Mouse (Mus musculus) CH12.LX (cell line): ENCODE measurements around the gene Sv2b. TPM values are rescaled to one million over a fixed set of nuclear protein-coding genes. Genes with fewer than 3 reads are reported as not detected.

ENCODE experiments used
- DNase-seq: peaks from one replicate; pipeline ENCODE4 v3.0.0-alpha.2; 2013; ENCODE audit errors: extremely low read depth
- H3K27ac ChIP-seq: 2 replicates; pipeline ENCODE4 v1.5.1; 2012; ENCODE audit warnings: low read depth, mild to moderate bottlenecking, control low read depth, moderate library complexity; ENCODE audit not compliant: insufficient read depth
- H3K27me3 ChIP-seq: replicated peaks from 2 replicates; pipeline ENCODE3; 2012; ENCODE audit warnings: inconsistent platforms
- H3K36me3 ChIP-seq, 2 experiments: replicated peaks in 1 of 2; 2 replicates each; pipeline versions ENCODE3 to v1.6.1; 2012; ENCODE audit warnings: inconsistent platforms in 1 of 2, low read length in 1 of 2, mild to moderate bottlenecking in 1 of 2, mixed read lengths in 1 of 2, moderate library complexity in 1 of 2; ENCODE audit not compliant: control insufficient read depth in 1 of 2, insufficient read depth in 1 of 2
- H3K4me1 ChIP-seq, 2 experiments: 2 replicates each; pipeline ENCODE4 v1.6.1; 2012; ENCODE audit warnings: inconsistent platforms in 1 of 2, moderate library complexity in 1 of 2; ENCODE audit not compliant: insufficient read depth in 2 of 2, control insufficient read depth in 1 of 2
- H3K4me2 ChIP-seq: 2 replicates; pipeline ENCODE4 v1.6.1; 2012; ENCODE audit warnings: low read depth, mild to moderate bottlenecking, control low read depth; ENCODE audit not compliant: poor library complexity, insufficient read depth, severe bottlenecking
- H3K4me3 ChIP-seq, 3 experiments: fragments of 150-350 bp in 1 of 3; sonication (generic) in 1 of 3; replicated peaks in 1 of 3; 2 replicates each; pipeline versions ENCODE3 to v1.5.1; 2011 to 2012; ENCODE audit warnings: low read depth in 2 of 3, low read length in 2 of 3, mild to moderate bottlenecking in 2 of 3, moderate library complexity in 2 of 3, control low read depth in 1 of 3, improper control_type of control experiment in 1 of 3, inconsistent platforms in 1 of 3, mixed read lengths in 1 of 3; ENCODE audit not compliant: poor library complexity in 1 of 3
- H3K79me2 ChIP-seq: replicated peaks from 2 replicates; pipeline ENCODE4 v1.6.1; 2012; ENCODE audit warnings: mild to moderate bottlenecking, moderate library complexity; ENCODE audit not compliant: control insufficient read depth, poor library complexity, insufficient read depth, severe bottlenecking; ENCODE audit errors: extremely low read depth
- H3K9ac ChIP-seq: 2 replicates; pipeline ENCODE4 v1.6.1; 2012; ENCODE audit warnings: low read depth, mild to moderate bottlenecking, control low read depth, moderate library complexity; ENCODE audit not compliant: insufficient read depth
- H3K9me3 ChIP-seq: replicated peaks from 2 replicates; pipeline ENCODE3; 2012; ENCODE audit warnings: low read length, inconsistent platforms, mixed read lengths
- CHD1 ChIP-seq: IDR thresholded peaks from 2 replicates; pipeline ENCODE4 v1.6.1; 2012; ENCODE audit warnings: low read depth, low read length, improper control_type of control experiment, inconsistent platforms
- CHD2 ChIP-seq: IDR thresholded peaks from 2 replicates; pipeline ENCODE4 v1.6.1; 2011; ENCODE audit warnings: low read length, improper control_type of control experiment
- E2F4 ChIP-seq: IDR thresholded peaks from 2 replicates; pipeline ENCODE4 v1.6.1; 2011; ENCODE audit warnings: low read depth, low read length, improper control_type of control experiment; ENCODE audit not compliant: insufficient replicate concordance
- ELF1 ChIP-seq: IDR thresholded peaks from 2 replicates; pipeline ENCODE4 v1.6.1; 2014; ENCODE audit warnings: low read depth, mild to moderate bottlenecking, inconsistent platforms, low read length, improper control_type of control experiment
- EP300 ChIP-seq: IDR thresholded peaks from 2 replicates; pipeline ENCODE4 v1.6.1; 2011; ENCODE audit warnings: low read length, improper control_type of control experiment
- ETS1 ChIP-seq: conservative IDR thresholded peaks from 2 replicates; pipeline ENCODE4 v1.6.1; 2012; ENCODE audit warnings: low read depth, mild to moderate bottlenecking, inconsistent platforms, low read length, improper control_type of control experiment, moderate library complexity
- HCFC1 ChIP-seq: IDR thresholded peaks from 2 replicates; pipeline ENCODE4 v1.6.1; 2012; ENCODE audit warnings: low read depth, mild to moderate bottlenecking, inconsistent platforms, low read length, improper control_type of control experiment
- IRF4 ChIP-seq: IDR thresholded peaks from 2 replicates; pipeline ENCODE4 v1.6.1; 2014; ENCODE audit warnings: low read depth, mild to moderate bottlenecking, inconsistent platforms, low read length, improper control_type of control experiment
- JUN ChIP-seq: IDR thresholded peaks from 2 replicates; pipeline ENCODE4 v1.6.1; 2011; ENCODE audit warnings: low read depth, mild to moderate bottlenecking, low read length, improper control_type of control experiment, moderate library complexity; ENCODE audit not compliant: insufficient read depth
- JUND ChIP-seq: conservative IDR thresholded peaks from 2 replicates; pipeline ENCODE4 v1.6.1; 2011; ENCODE audit warnings: low read depth, low read length, improper control_type of control experiment
- KAT2A ChIP-seq: IDR thresholded peaks from 2 replicates; pipeline ENCODE4 v1.6.1; 2012; ENCODE audit warnings: low read length, improper control_type of control experiment, inconsistent platforms; ENCODE audit not compliant: insufficient replicate concordance
- MAFK ChIP-seq: IDR thresholded peaks from 2 replicates; pipeline ENCODE4 v1.6.1; 2011; ENCODE audit warnings: low read length, improper control_type of control experiment; ENCODE audit not compliant: insufficient replicate concordance
- MAX ChIP-seq: IDR thresholded peaks from 2 replicates; pipeline ENCODE4 v1.6.1; 2011; ENCODE audit warnings: low read length, improper control_type of control experiment
- MAZ ChIP-seq: IDR thresholded peaks from 2 replicates; pipeline ENCODE4 v1.6.1; 2012; ENCODE audit warnings: low read depth, mild to moderate bottlenecking, inconsistent platforms, low read length, improper control_type of control experiment, moderate library complexity
- MYC ChIP-seq: IDR thresholded peaks from 2 replicates; pipeline ENCODE4 v1.6.1; 2011; ENCODE audit warnings: low read depth, mild to moderate bottlenecking, improper control_type of control experiment, low read length
- NRF1 ChIP-seq: IDR thresholded peaks from 2 replicates; pipeline ENCODE4 v1.6.1; 2014; ENCODE audit warnings: low read depth, mild to moderate bottlenecking, inconsistent platforms, low read length, improper control_type of control experiment, moderate library complexity
- PAX5 ChIP-seq: IDR thresholded peaks from 2 replicates; pipeline ENCODE4 v1.6.1; 2012; ENCODE audit warnings: low read length, inconsistent platforms, mixed read lengths
- POLR2A ChIP-seq: IDR thresholded peaks from 2 replicates; pipeline ENCODE4 v1.6.1; 2011; ENCODE audit warnings: low read depth, mild to moderate bottlenecking, improper control_type of control experiment, low read length
- POLR2AphosphoS2 ChIP-seq: IDR thresholded peaks from 2 replicates; pipeline ENCODE4 v1.6.1; 2011; ENCODE audit warnings: low read depth, low read length, improper control_type of control experiment
- RAD21 ChIP-seq: IDR thresholded peaks from 2 replicates; pipeline ENCODE4 v1.6.1; 2011; ENCODE audit warnings: low read depth, mild to moderate bottlenecking, low read length, improper control_type of control experiment, moderate library complexity
- RCOR1 ChIP-seq: conservative IDR thresholded peaks from 2 replicates; pipeline ENCODE4 v1.6.1; 2012; ENCODE audit warnings: low read depth, mild to moderate bottlenecking, inconsistent platforms, low read length, improper control_type of control experiment
- SIN3A ChIP-seq: IDR thresholded peaks from 2 replicates; pipeline ENCODE4 v1.6.1; 2012; ENCODE audit warnings: low read length, improper control_type of control experiment, inconsistent platforms
- UBTF ChIP-seq: IDR thresholded peaks from 2 replicates; pipeline ENCODE4 v1.6.1; 2012; ENCODE audit warnings: low read depth, mild to moderate bottlenecking, inconsistent platforms, low read length, improper control_type of control experiment, moderate library complexity
- USF1 ChIP-seq: IDR thresholded peaks from 2 replicates; pipeline ENCODE4 v1.6.1; 2014; ENCODE audit warnings: low read depth, mild to moderate bottlenecking, inconsistent platforms, low read length, improper control_type of control experiment
- USF2 ChIP-seq: conservative IDR thresholded peaks from 2 replicates; pipeline ENCODE4 v1.6.1; 2011; ENCODE audit warnings: low read depth, low read length, improper control_type of control experiment
- ZC3H11A ChIP-seq: IDR thresholded peaks from 2 replicates; pipeline ENCODE4 v1.6.1; 2012; ENCODE audit warnings: low read depth, mild to moderate bottlenecking, inconsistent platforms, low read length, improper control_type of control experiment
- ZMIZ1 ChIP-seq: IDR thresholded peaks from 2 replicates; pipeline ENCODE4 v1.6.1; 2012; ENCODE audit warnings: low read depth, mild to moderate bottlenecking, inconsistent platforms, low read length, improper control_type of control experiment
- ZNF384 ChIP-seq: IDR thresholded peaks from 2 replicates; pipeline ENCODE4 v1.6.1; 2012; ENCODE audit warnings: low read depth, low read length, improper control_type of control experiment, inconsistent platforms
- dilution Hi-C: fragments of 300-500 bp; cut with MboI; formaldehyde crosslinking; loops from 2 replicates; pipeline ENCODE4 v1.14.3; 2020; ENCODE audit warnings: low sequenced_read_pairs; ENCODE audit not compliant: extremely low pct_unique_long_range_greater_than_20kb, extremely low pct_ligation_motif_present
- in situ Hi-C: fragments of 300-500 bp; cut with MboI; formaldehyde crosslinking; loops from 3 replicates; pipeline ENCODE4 v1.14.3; 2019; ENCODE audit warnings: low sequenced_read_pairs, low pct_ligation_motif_present, low pct_unique_long_range_greater_than_20kb, mixed read lengths
- polyA plus RNA-seq: library from polyadenylated mRNA; unstranded; fragments of >175 nt; gene quantifications from 2 replicates; pipeline ENCODE4 v1.2.1, GENCODE M21; 2012; ENCODE audit warnings: low read depth; ENCODE audit not compliant: insufficient read length
- total RNA-seq, 2 experiments: library from RNA; depleted of rRNA; stranded (reverse); fragments of 300-350 nt in 1 of 2; fragments of >200 nt in 1 of 2; gene quantifications; 2 replicates each; pipeline ENCODE4 v1.2.3; 2012 to 2014

Sv2b gene
- total and polyA plus RNA-seq, 3 experiments, result 0.04 TPM; not detected in 2

- no peaks in the 10 kb centered on the region for H3K36me3 ChIP-seq
- dilution Hi-C loops, result no loop called here
- no peak overlapping the region for H3K27ac ChIP-seq
- no peaks in the 10 kb centered on the region for H3K4me1 ChIP-seq
- H3K4me3 ChIP-seq, result no peak overlapping the region
- no peaks in the 10 kb centered on the region for H3K79me2 ChIP-seq
- H3K9me3 ChIP-seq, result no peaks in the 10 kb centered on the region
- no peak for DNase-seq
- TF ChIP-seq NRF1 (no peak), CHD2 (no peak), IRF4 (no peak), MAFK (no peak), KAT2A (no peak), RCOR1 (no peak), ZNF384 (no peak), MAZ (no peak), SIN3A (no peak), USF2 (no peak), PAX5 (no peak), EP300 (no peak), HCFC1 (no peak), CHD1 (no peak)
- TF ChIP-seq, all 38 proteins: peak for 0
- Histone ChIP-seq H3K9ac (no peak overlapping the region), H3K27me3 (no peaks in the 10 kb centered on the region), H3K4me2 (no peak overlapping the region)
- in situ Hi-C loops, result no loop called here
Measured at GRCm38 (mm10) chr7:75220786-75221185, 88.3 kb downstream of the Sv2b start.

- no peak overlapping the region for H3K4me2 ChIP-seq
- TF ChIP-seq HCFC1 (no peak), ELF1 (no peak), RAD21 (no peak), MAFK (no peak), MYC (no peak), USF2 (no peak), MAX (no peak), ZMIZ1 (no peak), UBTF (no peak), ETS1 (no peak), JUN (no peak), RCOR1 (no peak), POLR2A (no peak), USF1 (no peak), PAX5 (no peak), ZC3H11A (no peak), EP300 (no peak), JUND (no peak), POLR2AphosphoS2 (no peak), E2F4 (no peak)
- TF ChIP-seq, all 38 proteins: peak for 0
- no peaks in the 10 kb centered on the region for H3K27me3 ChIP-seq
- H3K36me3 ChIP-seq, result no peaks in the 10 kb centered on the region
- no peaks in the 10 kb centered on the region for H3K9me3 ChIP-seq
- no peaks in the 10 kb centered on the region for H3K4me1 ChIP-seq
- DNase-seq, result no peak
- no peaks in the 10 kb centered on the region for H3K79me2 ChIP-seq
- H3K27ac ChIP-seq, result no peak overlapping the region
- dilution Hi-C loops (no loop called here), in situ Hi-C loops (no loop called here)
- no peak overlapping the region for H3K9ac ChIP-seq
- no peak overlapping the region for H3K4me3 ChIP-seq
Measured at GRCm38 (mm10) chr7:75220296-75220695, 88.8 kb downstream of the Sv2b start.
